Mouse (Mus musculus) cerebellum, postnatal 10 days (tissue): ENCODE data around the gene Selenow.

Source experiments
- DNase-seq, 2 experiments: peaks; one replicate each; pipeline ENCODE4 v3.0.0; 2021; ENCODE audit warnings: mixed read lengths in 2 of 2

Selenow gene

GRCm38 (mm10) chr7:15901366-15902048 is 20.7 kb downstream of the Selenow start:
- DNase-seq: no peak

- DNase-seq: no peak
Observed at GRCm38 (mm10) chr7:15894251-15894650, 28.0 kb downstream of the Selenow start.

GRCm38 (mm10) chr7:15884127-15884526 is 38.1 kb downstream of the Selenow start:
- no peak for DNase-seq

GRCm38 (mm10) chr7:15882317-15882716 is 39.9 kb downstream of the Selenow start, which contains the start of gene Crxos:
TSS of gene Crxos (plus strand) at chr7:15882617.
- no peak for DNase-seq

GRCm38 (mm10) chr7:15881831-15882230 is 40.4 kb downstream of the Selenow start:
- no peak for DNase-seq

GRCm38 (mm10) chr7:15881388-15881787 is 40.8 kb downstream of the Selenow start:
- no peak for DNase-seq

GRCm38 (mm10) chr7:15879756-15880155 is 42.4 kb downstream of the Selenow start, which contains the start of gene Crx:
TSS of gene Crx (minus strand) at chr7:15879968.
- no peak for DNase-seq
